9 mouse cellular contexts compared by ENCODE assay signal in the genomic region with DNA sequence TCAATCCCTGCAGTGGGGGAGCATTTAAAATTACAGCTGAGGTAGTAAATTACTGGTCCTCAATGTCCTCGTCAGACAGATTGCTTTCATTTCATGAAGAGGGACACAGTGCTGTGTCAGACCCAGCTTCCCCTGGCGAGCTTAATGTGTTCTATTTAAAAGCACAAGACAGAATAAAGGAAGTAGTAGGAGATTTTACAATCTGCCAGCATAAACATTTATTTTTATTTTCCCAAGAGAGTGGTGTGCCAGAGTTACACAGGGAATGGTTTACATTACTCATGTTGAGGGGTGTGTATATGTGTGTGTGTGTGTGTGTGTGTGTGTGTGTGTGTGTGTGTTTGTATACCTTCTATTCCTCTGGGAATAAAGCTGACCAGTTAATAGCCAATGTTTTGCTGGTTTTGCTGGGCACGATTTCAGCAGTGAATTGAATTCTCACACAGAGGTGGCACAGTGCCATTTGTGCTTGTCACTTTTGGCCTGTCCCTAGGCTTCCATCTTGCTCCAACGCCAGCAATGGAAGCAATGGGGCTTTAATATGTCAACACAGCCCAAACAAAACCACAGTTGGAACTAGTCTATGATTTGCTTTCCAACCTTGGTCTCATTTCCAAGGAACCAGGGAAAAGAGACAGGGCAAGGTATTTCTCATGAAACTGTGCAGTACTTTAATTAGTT.
A peak's percentile ranks its signal among the peaks of the same experiment; 100 is the strongest.
DNase-seq lines count a peak whose midpoint lies in the region; ATAC-seq and TF ChIP-seq lines count a peak whose summit lies in the region.
"Had no signal": no experiment of that assay in that cellular context is flagged by ENCODE, and none has a peak within 500 bp of the region (broad histone marks: within the 10 kb centered on the region; RNA-seq: fewer than 3 reads in every experiment).

No protein-coding gene starts in this region.

- H3K4me2 ChIP-seq in forebrain, embryonic 16.5 days (ENCODE audit: low read length): no peak overlapping the region
- no peak overlapping the region for H3K4me2 ChIP-seq in lung, postnatal 0 days (replicated peaks; ENCODE audit: low read depth, low read length)
- H3K4me2 ChIP-seq in liver, embryonic 11.5 days: no peak overlapping the region

- no peaks in the 10 kb centered on the region for H3K36me3 ChIP-seq in forebrain, embryonic 16.5 days (ENCODE audit: control insufficient read depth, insufficient read depth)
- no peaks in the 10 kb centered on the region for H3K36me3 ChIP-seq in lung, postnatal 0 days (ENCODE audit: insufficient read depth, low read length)
- no peaks in the 10 kb centered on the region for H3K36me3 ChIP-seq in liver, embryonic 11.5 days (ENCODE audit: control insufficient read depth, insufficient read depth, low read length)

- peak; percentile 90 for ATAC-seq in forebrain, embryonic 16.5 days
- ATAC-seq in lung, postnatal 0 days: peak; percentile 68
- no peak for ATAC-seq in liver, embryonic 11.5 days (replicated peaks; ENCODE audit: low FRiP score)

- no peak overlapping the region for H3K27ac ChIP-seq in left cerebral cortex, adult 2 months
- H3K27ac ChIP-seq in forebrain, embryonic 16.5 days (ENCODE audit: low read length): no peak overlapping the region
- H3K27ac ChIP-seq in lung, postnatal 0 days (ENCODE audit: low read length): no peak overlapping the region
- no peak overlapping the region for H3K27ac ChIP-seq in liver, embryonic 11.5 days (ENCODE audit: low read depth, low read length)

- H3K9ac ChIP-seq in forebrain, embryonic 16.5 days (replicated peaks; ENCODE audit: low read depth, low read length): no peak overlapping the region
- no peak overlapping the region for H3K9ac ChIP-seq in lung, postnatal 0 days (replicated peaks; ENCODE audit: low read depth)
- H3K9ac ChIP-seq in liver, embryonic 11.5 days (ENCODE audit: low read depth, low read length): no peak overlapping the region

- TF ChIP-seq EP300 in lung, postnatal 0 days (IDR thresholded peaks at IDR 0.05): peak; percentile 32; the same call in 1 of the 2 replicates

- 13% methylated on average over 4 of the region's 4 CpGs for WGBS in forebrain, embryonic 16.5 days
- WGBS in lung, postnatal 0 days: 29% methylated on average over 4 of the region's 4 CpGs
- 62% methylated on average over 4 of the region's 4 CpGs for WGBS in liver, embryonic 11.5 days

- H3K4me3 ChIP-seq in left cerebral cortex, adult 2 months: no peak overlapping the region
- H3K4me3 ChIP-seq in forebrain, embryonic 16.5 days (replicated peaks; ENCODE audit: low read length): no peak overlapping the region
- no peak overlapping the region for H3K4me3 ChIP-seq in lung, postnatal 0 days (ENCODE audit: low read depth, low read length)
- no peak overlapping the region for H3K4me3 ChIP-seq in liver, embryonic 11.5 days (ENCODE audit: low read depth, low read length)

- TF ChIP-seq CTCF in left cerebral cortex, adult 2 months (IDR thresholded peaks at IDR 0.05): no peak
- no peak for TF ChIP-seq CTCF in lung, postnatal 0 days (IDR thresholded peaks at IDR 0.05)

- intact Hi-C loops in left cerebral cortex, postnatal 14 days (cut with DNase I): no loop called here
- intact Hi-C loops in left cerebral cortex, adult 2 months (cut with DNase I): no loop called here

- no peaks in the 10 kb centered on the region for H3K27me3 ChIP-seq in forebrain, embryonic 16.5 days (replicated peaks; ENCODE audit: control insufficient read depth, insufficient read depth, low read length)
- no peaks in the 10 kb centered on the region for H3K27me3 ChIP-seq in lung, postnatal 0 days (replicated peaks; ENCODE audit: insufficient read depth, low read length)
- H3K27me3 ChIP-seq in liver, embryonic 11.5 days (replicated peaks; ENCODE audit: control insufficient read depth, insufficient read depth, low read length): no peaks in the 10 kb centered on the region

- peak; percentile 6 to 15 for DNase-seq in left cerebral cortex, postnatal 14 days (ENCODE audit: low spot score in 2 of 2)
- DNase-seq in left cerebral cortex, adult 2 months (ENCODE audit: extremely low spot score in 1 of 2, low spot score in 2 of 2): no peak
- peak; percentile 20 for DNase-seq in cerebellum, adult 9-11 months
- DNase-seq in lung, postnatal 0 days (ENCODE audit: low spot score): peak; percentile 36
- no peak for DNase-seq in layer of hippocampus, adult 9-10 months (ENCODE audit: low spot score)
- no peak for DNase-seq in spleen, postnatal 4 days (ENCODE audit: low spot score in 2 of 2)
- no peak for DNase-seq in liver, embryonic 11.5 days (ENCODE audit: low spot score)
- DNase-seq: spleen, adult 18-20 months had no signal

- H3K9me3 ChIP-seq in forebrain, embryonic 16.5 days (ENCODE audit: control insufficient read depth, low read length): no peaks in the 10 kb centered on the region
- no peaks in the 10 kb centered on the region for H3K9me3 ChIP-seq in lung, postnatal 0 days (ENCODE audit: low read length)
- H3K9me3 ChIP-seq in liver, embryonic 11.5 days (ENCODE audit: control insufficient read depth, low read length): no peaks in the 10 kb centered on the region

- H3K4me1 ChIP-seq in forebrain, embryonic 16.5 days (replicated peaks; ENCODE audit: control insufficient read depth, insufficient read depth, low read length): no peaks in the 10 kb centered on the region
- H3K4me1 ChIP-seq in lung, postnatal 0 days (ENCODE audit: insufficient read depth, low read depth, low read length): no peaks in the 10 kb centered on the region
- H3K4me1 ChIP-seq in liver, embryonic 11.5 days (replicated peaks; ENCODE audit: control insufficient read depth, insufficient read depth, low read length): no peaks in the 10 kb centered on the region

Comparison
In these comparisons a context has a peak if more than half of its experiments do, and no peak if none do; other contexts are left out.
1. DNase-seq: peak in left cerebral cortex, postnatal 14 days (2 of 2), cerebellum, adult 9-11 months (single experiment) and lung, postnatal 0 days (single experiment); none in left cerebral cortex, adult 2 months (0 of 2), layer of hippocampus, adult 9-10 months (single experiment), spleen, postnatal 4 days (0 of 2) and liver, embryonic 11.5 days (single experiment).